ENCODE assay signal across 8 mouse cellular contexts in genomic region chr11:63914388-63914787, GRCm38 (mm10). TPM values are rescaled to one million over a fixed set of nuclear protein-coding genes. Genes with fewer than 3 reads are reported as not detected.
DNase-seq lines count a peak whose midpoint lies in the region; ATAC-seq lines count a peak whose summit lies in the region.

No protein-coding gene starts in this region.

- peak; percentile 90 for ATAC-seq in frontal cortex, adult (ENCODE audit: low TSS enrichment)

- DNase-seq in Muller cell, postnatal 12 days (ENCODE audit: inconsistent ontology term), result peak; percentile 60
- DNase-seq in cerebellum, adult 8-10 months, result peak; percentile 10
- peak; percentile 76 for DNase-seq in heart, postnatal 4 days
- DNase-seq in layer of hippocampus, adult 9-11 months, result peak; percentile 62
- DNase-seq in lung, postnatal 14 days, result peak; percentile 77
- peak; percentile 81 for DNase-seq in ovary, postnatal 36 days (ENCODE audit: low spot score)
- peak; percentile 78 for DNase-seq in thymus, postnatal 4 days

RNA-seq across cellular contexts. Expression of gene Hs3st3b1, which starts 7.7 kb away (rescaled TPM):
- total RNA-seq in heart, postnatal 4 days (2021), result 1 to 10 TPM; 1.1 TPM

Comparison
In these comparisons a context has a peak if more than half of its experiments do, and no peak if none do; other contexts are left out.
1. Peak in every context shown above with its lines: DNase-seq and ATAC-seq.
2. DNase-seq: peak in every context shown above with its lines; median percentile 81 in ovary, postnatal 36 days; 78 in thymus, postnatal 4 days; 77 in lung, postnatal 14 days; 76 in heart, postnatal 4 days; 62 in layer of hippocampus, adult 9-11 months; 60 in Muller cell, postnatal 12 days; 10 in cerebellum, adult 8-10 months.